Mouse (Mus musculus) B cell, adult 62 days (primary cell): ENCODE results near the gene Zfp114. TPM values are rescaled to one million over a fixed set of nuclear protein-coding genes. Genes with fewer than 3 reads are reported as not detected.

Experiments used
- total RNA-seq: library from RNA; stranded (reverse); gene quantifications from 4 replicates; pipeline ENCODE4 v1.2.4, GENCODE M21; 2023

Zfp114 gene
- 0.23 to 0.27 TPM in 2 of 4 replicates, not detected in the others for total RNA-seq

GRCm38 (mm10) chr7:24174618-24175336, at the start of gene Zfp114:
Zfp114 (plus strand) TSS chr7:24175060.

DNA sequence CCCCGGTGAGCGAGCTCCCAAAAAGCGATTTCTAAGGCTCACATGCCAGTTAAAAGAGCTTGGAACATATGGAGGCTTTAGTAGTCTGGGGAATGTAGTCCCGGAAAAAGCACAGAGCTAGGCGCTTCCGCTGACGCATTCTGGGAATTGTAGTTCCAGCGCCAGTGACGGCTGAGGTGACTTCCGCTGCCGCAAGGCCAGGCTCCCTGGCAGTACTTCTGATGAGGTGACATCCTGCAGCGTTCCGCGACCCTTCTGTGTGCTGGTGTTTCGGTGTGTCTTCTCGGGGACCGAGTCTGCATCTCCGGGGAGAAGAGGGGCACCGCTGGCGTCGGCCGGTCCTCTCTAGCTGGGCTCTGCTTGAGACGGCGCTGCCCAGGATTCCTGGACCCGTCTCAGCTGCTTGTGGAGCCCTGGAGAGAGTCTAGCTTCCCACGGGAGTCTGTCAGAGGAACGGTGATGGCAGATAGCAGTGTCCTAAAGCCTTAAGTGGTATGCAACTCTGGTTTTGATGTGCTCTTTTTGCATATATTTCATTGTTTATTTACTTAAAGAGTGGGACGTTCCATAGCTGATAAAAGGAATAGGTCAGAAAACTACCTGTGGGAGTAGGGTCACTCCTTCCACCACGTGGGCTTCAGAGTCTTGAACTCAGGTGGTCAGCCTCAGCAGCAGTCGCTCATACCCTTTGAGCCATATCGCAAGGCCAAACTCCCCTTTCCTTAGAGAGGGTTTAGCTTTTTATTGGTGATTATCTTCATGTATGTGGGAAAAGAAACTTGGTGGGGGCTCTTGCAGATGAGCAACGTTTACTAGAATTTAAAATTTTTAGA, 40.6 kb upstream of the Zfp114 start, which contains the start of gene Zfp235:
Gene Zfp235 (plus strand): TSS at position 174 of the 833 bp plus-strand sequence.

DNA sequence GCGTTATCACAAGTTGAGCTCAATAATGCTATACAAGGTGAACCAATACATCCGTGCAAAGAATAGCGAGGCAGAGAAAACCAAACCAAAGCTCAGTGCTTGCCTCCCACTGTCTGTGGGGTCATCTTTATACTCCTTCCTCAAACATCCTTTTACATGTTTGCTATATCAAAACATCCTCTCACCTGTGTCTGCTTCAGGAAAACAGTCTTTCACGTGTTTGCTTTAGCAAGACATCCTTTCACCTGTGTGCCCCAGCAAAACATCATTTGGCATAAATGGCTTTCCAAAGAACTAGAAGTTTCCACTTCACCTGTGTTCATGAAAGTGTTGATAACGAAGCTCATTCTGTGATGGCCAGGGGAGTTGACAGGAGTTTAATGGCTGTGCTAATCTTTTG, 36.5 kb downstream of the Zfp114 start, which contains the start of gene Zfp111:
Gene Zfp111 (minus strand): TSS at position 101 of the 400 bp plus-strand sequence.

Other genes starting within 250 kb of the Zfp114 start
- not detected in 4 replicates for gene Vmn1r179, start 248.1 kb upstream of the Zfp114 start, total RNA-seq
- gene Vmn1r180, start 224.4 kb upstream of the Zfp114 start, total RNA-seq: not detected in 4 replicates
- gene Vmn1r181, start 200.4 kb upstream of the Zfp114 start, total RNA-seq: not detected in 4 replicates
- not detected in 4 replicates for gene V1rd19, start 173.4 kb upstream of the Zfp114 start, total RNA-seq
- not detected in 4 replicates for gene Vmn1r183, start 121.8 kb upstream of the Zfp114 start, total RNA-seq
- gene Zfp180, start 93.1 kb upstream of the Zfp114 start, total RNA-seq: 21.0 to 29.1 TPM (median 28.1 TPM) in 4 replicates
- gene Zfp112, start 62.7 kb upstream of the Zfp114 start, total RNA-seq: 2.5 to 5.3 TPM (median 4.1 TPM) in 4 replicates
- 4.9 to 6.3 TPM (median 5.3 TPM) in 4 replicates for gene Zfp235, start 40.9 kb upstream of the Zfp114 start, total RNA-seq
- 0.09 TPM in 1 of 4 replicates, not detected in the others for gene Zfp111, start 36.4 kb downstream of the Zfp114 start, total RNA-seq
- gene Zfp109, start 62.5 kb downstream of the Zfp114 start, total RNA-seq: 1.2 to 1.5 TPM (median 1.4 TPM) in 4 replicates
- gene Zfp108, start 79.7 kb downstream of the Zfp114 start, total RNA-seq: not detected in 4 replicates
- gene Zfp93, start 95.4 kb downstream of the Zfp114 start, total RNA-seq: 0.33 TPM in 2 of 4 replicates, not detected in the others
- gene Zfp61, start 126.2 kb downstream of the Zfp114 start, total RNA-seq: 6.4 to 11.4 TPM (median 8.5 TPM) in 4 replicates
- gene Zfp94, start 141.6 kb downstream of the Zfp114 start, total RNA-seq: 7.7 to 11.5 TPM (median 8.3 TPM) in 4 replicates
- gene Tescl, start 158.9 kb downstream of the Zfp114 start, total RNA-seq: not detected in 4 replicates
- not detected in 4 replicates for gene Lypd5, start 174.1 kb downstream of the Zfp114 start, total RNA-seq
- gene Kcnn4, start 195.2 kb downstream of the Zfp114 start, total RNA-seq: 4.0 to 6.8 TPM (median 4.8 TPM) in 4 replicates
- 69.5 to 87.3 TPM (median 83.7 TPM) in 4 replicates for gene Smg9, start 224.6 kb downstream of the Zfp114 start, total RNA-seq